Mouse (Mus musculus) kidney, adult 11 months (tissue): ENCODE measurements around the gene Erich3.

ENCODE experiments used
- DNase-seq: peaks from one replicate; pipeline ENCODE4 v3.0.0; 2022

Erich3 gene

DNA sequence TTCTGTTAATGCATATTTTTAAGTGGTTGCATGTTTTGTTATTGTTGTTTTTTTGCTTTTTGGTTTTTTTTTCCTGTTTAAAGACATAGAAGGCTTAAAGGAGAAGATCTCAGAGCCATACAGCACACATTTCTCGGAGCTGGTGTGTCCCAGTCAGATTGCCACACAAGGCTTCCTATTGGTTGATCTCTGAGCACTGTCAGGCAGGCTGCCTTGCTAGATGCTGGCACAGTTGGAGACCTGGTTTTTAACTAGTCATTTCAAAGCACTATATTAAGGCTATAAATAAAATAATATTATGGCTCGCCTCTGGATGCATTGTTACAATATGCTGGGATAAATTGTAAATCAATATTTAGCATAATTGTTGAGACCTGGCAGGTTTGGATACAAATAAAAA is 18.9 kb downstream of the Erich3 start:
- no peak for DNase-seq

DNA sequence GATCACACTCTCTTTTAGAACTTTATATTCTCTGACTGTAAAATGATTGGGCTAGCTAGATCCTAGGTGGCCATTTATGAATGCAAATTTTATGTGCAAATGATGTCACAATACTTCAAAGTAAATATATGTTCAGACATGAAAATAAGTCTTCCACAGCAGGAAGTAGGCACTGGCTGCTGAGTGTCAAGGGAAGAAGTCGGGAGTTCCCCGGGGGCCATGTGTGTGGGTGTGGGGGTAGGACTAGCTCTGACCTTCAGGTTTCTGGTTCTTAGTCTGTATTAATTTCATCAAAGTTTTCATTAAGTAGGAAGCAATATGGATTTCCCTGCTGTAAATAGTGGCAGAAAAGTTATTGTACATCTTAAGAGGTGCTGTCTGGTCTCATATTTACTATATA is 20.0 kb downstream of the Erich3 start:
- no peak for DNase-seq

- no peak for DNase-seq
These were observed 26.6 kb downstream of the Erich3 start for GRCm38 (mm10) chr3:154690260-154690659.

DNA sequence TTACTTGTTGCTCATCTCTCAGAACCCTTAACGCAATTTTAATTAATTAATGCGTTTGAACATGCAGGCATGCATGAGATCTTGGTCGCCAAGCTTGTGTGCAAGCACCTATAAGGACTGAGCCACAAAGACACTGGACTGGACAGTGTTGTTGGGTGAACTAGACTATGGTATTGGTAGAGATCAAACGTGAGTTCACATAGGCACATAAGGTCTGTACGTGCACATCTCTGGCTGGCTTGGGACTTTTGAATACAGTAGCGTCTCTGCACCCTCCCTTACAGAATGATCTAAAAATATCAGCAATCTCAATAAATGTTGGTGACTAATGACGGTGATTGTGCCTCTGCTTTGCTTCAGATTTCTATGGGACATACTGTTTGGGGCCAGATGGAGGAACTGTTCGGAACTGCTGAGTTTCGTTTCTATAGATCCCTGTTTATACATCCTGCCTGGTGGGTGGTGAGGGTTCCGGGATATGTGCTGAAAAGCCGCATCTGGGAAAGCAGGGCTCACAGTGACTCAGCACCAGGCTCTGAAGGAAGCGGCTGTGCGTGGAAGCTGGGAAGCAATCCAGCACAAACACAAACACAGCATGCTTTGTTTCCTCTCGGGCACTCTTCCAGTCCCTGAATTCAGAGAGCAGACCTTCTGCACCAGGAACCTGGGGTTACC is 28.4 kb downstream of the Erich3 start:
- DNase-seq, result peak; percentile 72

DNA sequence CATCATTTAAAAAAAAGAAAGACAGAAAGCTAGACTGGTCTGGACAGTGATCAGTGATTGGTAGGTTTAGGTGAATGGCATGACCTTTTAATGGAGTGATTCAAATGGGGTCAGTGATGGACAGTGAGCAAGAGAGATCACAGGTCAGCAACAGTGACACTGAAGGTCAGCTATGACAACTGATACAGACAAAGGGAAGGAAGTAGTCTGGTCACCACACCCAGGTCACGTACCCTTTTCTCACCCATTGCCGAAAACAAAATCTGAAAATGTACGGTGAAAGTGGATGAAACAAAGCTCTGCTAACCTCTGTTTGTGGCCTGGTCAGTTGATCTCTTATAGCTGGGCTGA is 28.9 kb downstream of the Erich3 start:
- no peak for DNase-seq

DNA sequence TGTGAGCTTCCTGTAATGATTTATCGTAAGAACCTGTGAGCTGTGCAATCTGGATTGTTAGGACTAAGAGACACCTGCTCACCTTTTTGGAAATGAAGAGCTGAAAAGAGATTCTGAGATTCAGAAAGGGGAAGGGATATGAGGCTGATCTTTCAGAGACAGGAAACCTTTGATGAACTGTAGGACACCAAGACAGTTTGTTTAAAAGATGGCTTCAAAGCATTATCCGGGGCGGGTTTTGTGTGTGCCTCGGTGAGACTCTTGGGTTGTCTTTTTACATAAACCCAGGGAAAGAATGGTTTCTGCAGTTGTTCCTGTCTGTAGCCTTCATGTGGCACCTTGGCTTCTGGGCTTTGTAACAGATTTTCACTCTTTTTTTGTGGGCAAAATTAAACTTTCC is 30.2 kb downstream of the Erich3 start:
- no peak for DNase-seq

DNA sequence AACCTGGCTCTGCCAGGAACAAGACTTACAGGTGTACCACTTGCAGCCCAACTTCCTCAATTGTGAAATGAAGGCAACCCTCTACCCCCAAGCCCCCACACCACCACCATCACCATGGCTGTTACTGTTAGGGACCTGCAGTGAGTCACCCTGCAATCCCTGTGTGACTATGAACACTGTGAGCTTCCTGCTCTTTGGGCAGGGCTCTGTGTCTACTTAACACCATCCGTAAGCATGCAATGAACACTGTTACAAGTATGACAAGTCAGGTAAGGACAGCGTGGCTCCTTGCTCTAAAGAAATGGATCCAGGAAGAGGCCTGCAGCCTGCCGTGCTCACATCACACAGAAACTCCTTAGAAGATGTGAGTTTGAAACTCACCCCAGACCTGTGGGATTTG is 33.0 kb downstream of the Erich3 start:
- DNase-seq, result no peak

GRCm38 (mm10) chr3:154698907-154699306 is 35.2 kb downstream of the Erich3 start:
- no peak for DNase-seq

DNA sequence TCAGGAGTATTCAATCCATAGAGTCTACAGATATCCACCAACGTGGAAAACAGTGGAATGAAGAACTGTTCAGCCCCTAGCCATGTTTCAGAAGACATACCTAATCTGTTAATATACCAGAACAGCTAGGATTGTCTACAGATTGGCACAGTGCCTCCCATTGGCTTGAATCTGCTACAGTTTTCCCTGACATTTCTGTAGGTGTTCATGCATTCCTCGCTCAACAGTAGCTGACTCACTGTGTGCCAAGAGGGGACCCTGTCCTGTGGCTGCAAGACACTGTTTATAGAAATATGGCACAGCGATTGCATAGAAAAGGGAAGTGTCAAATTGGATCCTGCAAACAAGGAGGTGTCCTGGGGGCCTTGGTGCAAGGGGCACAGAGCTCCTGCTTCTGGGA is 36.6 kb downstream of the Erich3 start:
- no peak for DNase-seq

GRCm38 (mm10) chr3:154700735-154701134 is 37.1 kb downstream of the Erich3 start:
- no peak for DNase-seq

DNA sequence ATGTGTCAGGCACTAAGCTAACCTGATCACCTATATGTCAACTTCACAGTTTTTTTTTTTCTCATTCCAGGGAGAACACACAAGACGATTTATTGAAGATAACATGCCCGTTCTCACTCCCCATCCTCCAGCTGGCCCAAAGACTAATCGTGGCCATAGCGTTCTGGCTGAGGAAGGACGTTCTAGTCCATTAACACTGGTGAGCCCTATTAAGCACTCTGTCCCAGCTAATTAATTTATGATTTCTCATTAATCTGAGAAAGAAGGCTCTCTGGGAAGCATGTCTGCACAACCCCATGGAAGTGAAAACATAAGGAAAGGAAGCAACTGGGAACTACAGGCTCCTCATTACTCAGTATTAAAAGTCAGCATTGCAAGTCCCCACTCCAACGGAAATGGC is 41.1 kb downstream of the Erich3 start:
- DNase-seq, result no peak

GRCm38 (mm10) chr3:154708150-154708549 is 44.5 kb downstream of the Erich3 start:
- DNase-seq, result no peak

- peak; percentile 80 for DNase-seq
These were observed 59.5 kb downstream of the Erich3 start for GRCm38 (mm10) chr3:154723198-154723597.

DNA sequence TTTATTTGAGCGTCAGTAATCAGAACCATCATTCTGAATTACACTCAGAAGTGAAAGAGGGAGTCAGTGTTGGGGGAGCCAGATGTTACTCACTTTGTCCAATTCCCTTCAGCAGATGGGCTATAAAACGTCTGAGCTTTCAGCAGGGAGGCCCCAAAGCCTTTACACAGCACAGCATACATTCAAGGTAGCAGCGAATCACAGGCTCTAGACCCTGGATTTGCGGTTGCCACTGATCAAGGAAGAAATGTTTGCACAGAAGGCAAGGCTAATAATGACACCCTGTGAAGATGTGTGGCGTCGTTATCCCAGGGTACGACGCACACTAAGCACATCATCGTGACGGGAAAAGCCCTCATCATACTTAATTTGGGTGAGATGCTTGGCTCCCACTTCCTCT is 67.8 kb downstream of the Erich3 start:
- DNase-seq, result no peak

- no peak for DNase-seq
These were observed 77.8 kb downstream of the Erich3 start for GRCm38 (mm10) chr3:154741496-154741895.

GRCm38 (mm10) chr3:154742927-154743326 is 79.3 kb downstream of the Erich3 start:
- no peak for DNase-seq

- no peak for DNase-seq
These were observed 80.7 kb downstream of the Erich3 start for GRCm38 (mm10) chr3:154744317-154744716.

GRCm38 (mm10) chr3:154754505-154754904 is 90.8 kb downstream of the Erich3 start:
- no peak for DNase-seq

- DNase-seq, result no peak
These were observed 91.6 kb downstream of the Erich3 start for GRCm38 (mm10) chr3:154755225-154755624.

DNA sequence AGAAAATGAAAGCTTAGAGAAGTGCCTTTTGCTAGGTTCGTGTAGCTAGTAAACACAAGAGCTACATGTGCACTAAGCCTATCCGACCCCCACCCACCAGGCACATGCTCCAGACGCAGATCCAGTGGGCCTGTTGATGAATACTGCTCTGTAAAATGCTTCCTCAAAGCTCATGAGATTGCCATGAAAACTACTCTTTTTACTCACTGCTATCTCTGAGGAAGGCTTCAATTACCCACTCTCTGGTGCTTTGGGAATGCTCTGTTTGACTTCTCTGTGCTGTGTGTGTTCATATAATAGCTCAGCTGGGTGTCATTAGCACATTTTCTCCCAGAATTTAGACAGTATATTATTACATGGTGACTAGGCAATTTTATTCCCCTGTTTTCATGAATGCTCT is 94.4 kb downstream of the Erich3 start:
- no peak for DNase-seq

GRCm38 (mm10) chr3:154761108-154761507 is 97.4 kb downstream of the Erich3 start:
- DNase-seq, result no peak

- no peak for DNase-seq
These were observed 99.7 kb downstream of the Erich3 start for GRCm38 (mm10) chr3:154763374-154763773.

GRCm38 (mm10) chr3:154764115-154764514 is 100.5 kb downstream of the Erich3 start:
- no peak for DNase-seq

DNA sequence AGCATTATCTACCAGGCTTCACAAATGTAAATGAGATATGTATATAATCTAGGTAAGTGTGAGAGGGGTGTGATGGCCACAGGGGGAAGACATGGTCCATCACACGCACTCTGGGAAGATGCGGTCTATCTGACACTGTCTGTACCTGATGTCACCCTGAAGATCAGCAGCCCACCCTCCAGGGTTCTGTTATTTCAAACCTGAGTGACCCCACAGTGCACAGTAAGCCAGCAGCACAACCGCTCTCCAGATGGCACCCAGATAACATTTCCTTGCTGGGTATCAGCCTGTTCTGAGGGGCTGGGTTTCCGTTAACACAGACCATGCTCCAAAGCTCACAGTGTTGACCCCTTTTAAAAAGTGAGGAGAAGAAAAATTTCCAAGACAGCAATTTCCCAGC is 102.7 kb downstream of the Erich3 start:
- no peak for DNase-seq

GRCm38 (mm10) chr3:154771651-154772050 is 108.0 kb downstream of the Erich3 start:
- DNase-seq, result no peak
